Mouse (Mus musculus) spleen, adult 2 months (tissue): ENCODE data around the gene Slmap. TPM values are rescaled to one million over a fixed set of nuclear protein-coding genes. Genes with fewer than 3 reads are reported as not detected.

Experiments used
- DNase-seq, 2 experiments: peaks; one replicate each; pipeline versions ENCODE4 v3.0.0 to v3.0.0-alpha.2; 2012 to 2021; ENCODE audit warnings: low spot score in 2 of 2, low read depth in 1 of 2
- H3K27ac ChIP-seq: fragments of 200-500 bp; 2 replicates; pipeline ENCODE4 v1.5.1; 2012; ENCODE audit warnings: low read length, inconsistent platforms; ENCODE audit not compliant: insufficient read depth
- H3K27me3 ChIP-seq: fragments of 200-500 bp; 2 replicates; pipeline ENCODE4 v1.6.1; 2012; ENCODE audit warnings: mild to moderate bottlenecking, moderate library complexity, low read length, inconsistent platforms; ENCODE audit not compliant: control insufficient read depth, insufficient read depth
- H3K36me3 ChIP-seq: fragments of 200-500 bp; 2 replicates; pipeline ENCODE4 v1.6.1; 2012; ENCODE audit warnings: mild to moderate bottlenecking, low read length, inconsistent platforms; ENCODE audit not compliant: control insufficient read depth, insufficient read depth
- H3K4me1 ChIP-seq: fragments of 200-500 bp; 2 replicates; pipeline ENCODE4 v1.6.1; 2011; ENCODE audit warnings: inconsistent platforms; ENCODE audit not compliant: control insufficient read depth, insufficient read depth, insufficient read length
- H3K4me3 ChIP-seq: fragments of 200-500 bp; 2 replicates; pipeline ENCODE4 v1.5.1; 2011; ENCODE audit warnings: mild to moderate bottlenecking, inconsistent platforms; ENCODE audit not compliant: insufficient read depth, insufficient read length; ENCODE audit errors: extremely low read depth
- CTCF ChIP-seq: fragments of 200-500 bp; IDR thresholded peaks from 2 replicates; pipeline ENCODE4 v1.5.1; 2011; ENCODE audit warnings: mild to moderate bottlenecking, inconsistent platforms; ENCODE audit not compliant: insufficient read depth, insufficient read length, insufficient replicate concordance; ENCODE audit errors: extremely low read depth
- POLR2A ChIP-seq: fragments of 200-500 bp; IDR thresholded peaks from 2 replicates; pipeline ENCODE4 v1.6.1; 2011; ENCODE audit warnings: low read depth, low read length, inconsistent platforms
- WGBS: fragments of 180-500 bp; shearing (Covaris S2); methylation state at CpG from one replicate; pipeline ENCODE4 v1.1.7; 2018; 5-methylcytosine and 5-hydroxymethylcytosine counted together
- polyA plus RNA-seq: library from polyadenylated mRNA; depleted of rRNA; stranded (reverse); fragments of >200 nt; gene quantifications from 2 replicates; pipeline ENCODE4 v1.2.3, GENCODE M21; 2012; rRNA removed

The Slmap gene
- polyA plus RNA-seq, 1 experiment, result 9.3 TPM

DNA sequence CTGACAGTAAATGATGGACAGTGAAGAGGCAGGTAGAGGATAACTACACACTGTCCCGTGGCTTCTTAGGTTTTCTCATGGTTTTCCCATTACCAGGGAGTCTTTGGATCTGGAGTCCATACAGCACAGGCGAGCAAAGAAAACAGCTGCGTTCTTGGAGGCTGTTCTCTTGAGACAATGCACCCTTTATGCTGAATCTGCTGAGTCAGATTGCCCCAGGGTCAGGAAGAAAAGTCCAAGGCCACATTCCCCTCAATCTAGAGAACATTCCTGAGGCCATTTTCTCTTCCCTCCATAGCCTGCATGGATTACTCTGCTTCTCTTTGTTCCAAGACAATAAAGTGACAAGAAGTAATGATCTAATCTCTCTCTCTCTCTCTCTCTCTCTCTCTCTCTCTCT lies 155.7 kb downstream of the Slmap start:
- Histone ChIP-seq H3K4me3 (no peak overlapping the region), H3K4me1 (no peaks in the 10 kb centered on the region), H3K36me3 (no peaks in the 10 kb centered on the region), H3K27ac (no peak overlapping the region), H3K27me3 (no peaks in the 10 kb centered on the region)
- DNase-seq, result no peak
- TF ChIP-seq POLR2A (no peak), CTCF (no peak)
- 70% methylated on average over 3 of the region's 3 CpGs for WGBS

DNA sequence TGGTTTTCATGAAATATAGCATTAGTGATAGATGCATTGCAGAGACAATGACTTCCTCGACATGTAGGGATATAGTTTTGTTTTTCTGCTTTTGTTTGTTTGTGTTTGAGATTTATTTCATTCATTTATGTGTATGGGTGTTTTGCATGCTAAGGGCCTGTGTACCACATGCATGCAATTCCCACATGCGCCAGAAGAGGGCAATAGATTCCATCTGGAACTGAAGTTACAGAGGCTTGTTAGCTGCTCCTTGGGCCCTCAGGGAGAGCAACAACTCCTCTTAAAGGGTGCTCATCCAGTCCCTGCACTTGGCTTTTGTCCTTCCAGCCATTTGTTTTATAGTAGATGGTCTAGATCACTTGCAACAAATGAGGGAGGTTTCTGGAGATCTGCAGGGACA lies 158.1 kb downstream of the Slmap start:
- Histone ChIP-seq H3K27ac (no peak overlapping the region), H3K27me3 (no peaks in the 10 kb centered on the region), H3K4me1 (no peaks in the 10 kb centered on the region), H3K4me3 (no peak overlapping the region), H3K36me3 (no peaks in the 10 kb centered on the region)
- WGBS, result 5% methylated on average over 2 of the region's 2 CpGs
- DNase-seq, result peak; percentile 7 to 46
- peak; percentile 52; the same call in 1 of the 2 replicates for TF ChIP-seq CTCF
- TF ChIP-seq POLR2A, result no peak

Other genes starting within 250 kb of the Slmap start
- 8.8 and 10.0 TPM in 2 replicates for gene Dennd6a, start 38.9 kb upstream of the Slmap start, polyA plus RNA-seq
- gene Arf4, start 103.1 kb upstream of the Slmap start, polyA plus RNA-seq, result 69.6 and 85.6 TPM in 2 replicates
- gene Pde12, start 135.0 kb upstream of the Slmap start, polyA plus RNA-seq, result 4.0 and 6.2 TPM in 2 replicates
- 0.02 and 0.06 TPM in 2 replicates for gene Dnah12, start 158.3 kb upstream of the Slmap start, polyA plus RNA-seq